Mouse (Mus musculus) monocyte, adult 5-6 weeks (primary cell): ENCODE results near the gene B9d1. TPM values are rescaled to one million over a fixed set of nuclear protein-coding genes. Genes with fewer than 3 reads are reported as not detected.

Experiments
- ATAC-seq: fragments of 153-309, 156-312 bp; replicated peaks from 2 replicates; pipeline ENCODE4 v1.8.0; 2017; ENCODE audit warnings: mild to moderate bottlenecking; ENCODE audit not compliant: low TSS enrichment, insufficient number of reproducible peaks, severe bottlenecking, poor library complexity, low FRiP score
- total RNA-seq: library from RNA; stranded (forward); fragments of 200-1000, 200-491, 200-594 nt; gene quantifications from 3 replicates; pipeline ENCODE4 v1.2.3, GENCODE M21; 2017

The B9d1 gene
- total RNA-seq, 1 experiment from 2014 or later, result not detected

GRCm38 (mm10) chr11:61486458-61487219 lies 18.3 kb upstream of the B9d1 start:
- no peak for ATAC-seq

GRCm38 (mm10) chr11:61487401-61487800 lies 17.5 kb upstream of the B9d1 start:
- no peak for ATAC-seq

GRCm38 (mm10) chr11:61487936-61488335 lies 17.0 kb upstream of the B9d1 start:
- ATAC-seq, result no peak

GRCm38 (mm10) chr11:61489085-61489484 lies 15.9 kb upstream of the B9d1 start:
- ATAC-seq, result no peak

- no peak for ATAC-seq
Observed at GRCm38 (mm10) chr11:61489874-61490273, 15.1 kb upstream of the B9d1 start.

- no peak for ATAC-seq
Observed at GRCm38 (mm10) chr11:61490944-61491520, 13.9 kb upstream of the B9d1 start.

- no peak for ATAC-seq
Observed at GRCm38 (mm10) chr11:61492749-61493401, 12.1 kb upstream of the B9d1 start.

- peak; percentile 61 for ATAC-seq
Observed at GRCm38 (mm10) chr11:61493525-61494128, 11.3 kb upstream of the B9d1 start.

- ATAC-seq, result peak; percentile 81
Observed at GRCm38 (mm10) chr11:61494129-61494997, 10.6 kb upstream of the B9d1 start, which contains the start of gene Mapk7. TSS of gene Mapk7 (minus strand) at chr11:61494406.

- ATAC-seq, result no peak
Observed at GRCm38 (mm10) chr11:61495528-61495927, 9.4 kb upstream of the B9d1 start.

- ATAC-seq, result no peak
Observed at GRCm38 (mm10) chr11:61497490-61497889, 7.5 kb upstream of the B9d1 start.

- peak; percentile 48; the same call in 1 of the 2 replicates for ATAC-seq
Observed at GRCm38 (mm10) chr11:61498736-61499504, 6.0 kb upstream of the B9d1 start.

- ATAC-seq, result no peak
Observed at GRCm38 (mm10) chr11:61503933-61504332, 1.0 kb upstream of the B9d1 start.

GRCm38 (mm10) chr11:61514953-61515352 lies 10.0 kb downstream of the B9d1 start:
- no peak for ATAC-seq

- ATAC-seq, result no peak
Observed at GRCm38 (mm10) chr11:61517971-61518370, 13.0 kb downstream of the B9d1 start.

- ATAC-seq, result no peak
Observed at GRCm38 (mm10) chr11:61518871-61519270, 13.9 kb downstream of the B9d1 start.

- no peak for ATAC-seq
Observed at GRCm38 (mm10) chr11:61519484-61520107, 14.7 kb downstream of the B9d1 start.
